Mouse (Mus musculus): ENCODE results near the gene Tmem28. TPM values are rescaled to one million over a fixed set of nuclear protein-coding genes. Genes with fewer than 3 reads are reported as not detected.

The Tmem28 gene
- total RNA-seq (2023) = not detected in 2 replicates

DNA sequence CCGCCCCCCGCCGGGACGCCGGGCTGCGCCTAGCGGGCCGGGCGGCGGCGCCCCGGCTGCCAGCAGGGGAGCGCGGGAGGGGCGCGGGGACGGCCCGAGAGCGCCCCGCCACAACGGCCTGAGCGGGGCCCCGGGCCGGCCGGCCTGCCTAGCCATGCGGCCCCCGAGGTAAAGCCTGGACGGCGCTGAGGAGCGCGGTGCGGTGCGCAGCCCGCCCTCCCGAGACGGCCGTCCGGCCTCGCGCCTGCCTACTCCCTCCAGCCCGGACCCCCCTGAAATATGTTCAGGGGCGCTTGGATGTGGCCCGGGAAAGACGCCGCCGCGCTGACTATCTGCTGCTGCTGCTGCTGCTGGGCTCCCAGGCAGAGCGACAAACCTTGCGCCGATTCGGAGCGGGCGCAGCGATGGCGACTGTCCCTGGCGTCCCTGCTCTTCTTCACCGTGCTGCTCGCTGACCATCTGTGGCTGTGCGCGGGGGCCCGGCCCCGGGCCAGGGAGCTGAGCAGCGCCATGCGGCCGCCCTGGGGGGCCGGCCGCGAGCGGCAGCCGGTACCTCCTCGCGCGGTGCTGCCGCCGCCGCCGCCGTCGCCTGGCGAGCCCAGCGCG lies at the start of gene Tmem28:
Gene Tmem28 (plus strand): TSS at position 232 of the 606 bp plus-strand sequence.

Other genes with a start within 250 kb of the Tmem28 start
- not detected in 2 replicates for gene Eda, start 154.6 kb downstream of the Tmem28 start, total RNA-seq (2023)

All from neutrophil, adult 65 days (primary cell).